10 mouse cellular contexts compared by ENCODE assay signal in genomic region chr16:34294568-34294967, GRCm38 (mm10).
DNase-seq lines count a peak whose midpoint lies in the region; ATAC-seq and TF ChIP-seq lines count a peak whose summit lies in the region.
"Had no signal": no experiment of that assay in that cellular context is flagged by ENCODE, and none has a peak within 500 bp of the region (broad histone marks: within the 10 kb centered on the region; RNA-seq: fewer than 3 reads in every experiment).

No protein-coding gene starts in this region.

- H3K36me3 ChIP-seq in forebrain, postnatal 0 days (ENCODE audit: insufficient read depth): peaks cover 15% of the 10 kb centered on the region
- H3K36me3 ChIP-seq in forebrain, embryonic 11.5 days (ENCODE audit: control insufficient read depth, insufficient read depth, low read length): no peaks in the 10 kb centered on the region
- H3K36me3 ChIP-seq in E14TG2a.4 (ENCODE audit: insufficient read depth, low read length): no peaks in the 10 kb centered on the region
- H3K36me3 ChIP-seq in liver, postnatal 0 days (replicated peaks; ENCODE audit: insufficient read depth, low read length): no peaks in the 10 kb centered on the region
- H3K36me3 ChIP-seq in forebrain, embryonic 14.5 days (ENCODE audit: control insufficient read depth, insufficient read depth, low read length): peaks cover 29% of the 10 kb centered on the region
- H3K36me3 ChIP-seq: G1E had no signal

- WGBS in forebrain, postnatal 0 days: 84% methylated on average over 6 of the region's 6 CpGs
- WGBS in forebrain, embryonic 11.5 days: 79% methylated on average over 6 of the region's 6 CpGs
- 74% methylated on average over 6 of the region's 6 CpGs for WGBS in liver, postnatal 0 days (ENCODE audit: insufficient replicate concordance)
- 93% methylated on average over 6 of the region's 6 CpGs for WGBS in cerebellum, adult 2 months
- 84% methylated on average over 6 of the region's 6 CpGs for WGBS in forebrain, embryonic 14.5 days

- no peak for TF ChIP-seq POLR2A in cerebellum, adult 2 months (IDR thresholded peaks at IDR 0.05; ENCODE audit: borderline replicate concordance, insufficient read depth, low read length)

- H3K9me3 ChIP-seq in forebrain, postnatal 0 days (ENCODE audit: low read length): no peaks in the 10 kb centered on the region
- H3K9me3 ChIP-seq in forebrain, embryonic 11.5 days (ENCODE audit: control insufficient read depth, low read length): no peaks in the 10 kb centered on the region
- H3K9me3 ChIP-seq in E14TG2a.4 (ENCODE audit: low read length): no peaks in the 10 kb centered on the region
- H3K9me3 ChIP-seq in liver, postnatal 0 days (ENCODE audit: low read length): no peaks in the 10 kb centered on the region
- no peaks in the 10 kb centered on the region for H3K9me3 ChIP-seq in forebrain, embryonic 14.5 days (replicated peaks; ENCODE audit: control insufficient read depth, low read length)
- H3K9me3 ChIP-seq: G1E had no signal

- no peak overlapping the region for H3K9ac ChIP-seq in forebrain, postnatal 0 days
- no peak overlapping the region for H3K9ac ChIP-seq in forebrain, embryonic 11.5 days (ENCODE audit: low read length)
- H3K9ac ChIP-seq in liver, postnatal 0 days (replicated peaks): no peak overlapping the region
- H3K9ac ChIP-seq in forebrain, embryonic 14.5 days (ENCODE audit: low read length): no peak overlapping the region

- peak; percentile 11; the same call in 1 of the 2 replicates for TF ChIP-seq CTCF in forebrain, postnatal 0 days (IDR thresholded peaks at IDR 0.05; ENCODE audit: low read depth)
- peak; percentile 9 for TF ChIP-seq CTCF in E14TG2a.4 (conservative IDR thresholded peaks at IDR 0.05; ENCODE audit: low read length)
- peak; percentile 45 for TF ChIP-seq CTCF in liver, postnatal 0 days (IDR thresholded peaks at IDR 0.05; ENCODE audit: low read depth)
- no peak for TF ChIP-seq CTCF in cerebellum, adult 2 months (IDR thresholded peaks at IDR 0.05; ENCODE audit: borderline replicate concordance, insufficient read depth, low read depth, low read length)

- H3K27ac ChIP-seq in forebrain, postnatal 0 days (ENCODE audit: low read depth, low read length): no peak overlapping the region
- no peak overlapping the region for H3K27ac ChIP-seq in forebrain, embryonic 11.5 days (ENCODE audit: low read depth, low read length)
- H3K27ac ChIP-seq in liver, postnatal 0 days (ENCODE audit: low read depth): no peak overlapping the region
- H3K27ac ChIP-seq in cerebellum, adult 2 months (ENCODE audit: insufficient read depth, low read length): no peak overlapping the region
- no peak overlapping the region for H3K27ac ChIP-seq in forebrain, embryonic 14.5 days (ENCODE audit: low read depth, low read length)

- no peak overlapping the region for H3K4me3 ChIP-seq in forebrain, postnatal 0 days (ENCODE audit: low read depth, low read length)
- no peak overlapping the region for H3K4me3 ChIP-seq in forebrain, embryonic 11.5 days (ENCODE audit: low read depth, low read length)
- no peak overlapping the region for H3K4me3 ChIP-seq in E14TG2a.4 (replicated peaks; ENCODE audit: low read length)
- H3K4me3 ChIP-seq in liver, postnatal 0 days (ENCODE audit: low read depth, low read length): no peak overlapping the region
- H3K4me3 ChIP-seq in cerebellum, adult 2 months (replicated peaks; ENCODE audit: insufficient read depth, low read depth, low read length): no peak overlapping the region
- no peak overlapping the region for H3K4me3 ChIP-seq in forebrain, embryonic 14.5 days (ENCODE audit: low read depth, low read length)

- no peaks in the 10 kb centered on the region for H3K27me3 ChIP-seq in forebrain, postnatal 0 days (ENCODE audit: insufficient read depth, low read length)
- H3K27me3 ChIP-seq in forebrain, embryonic 11.5 days (ENCODE audit: control insufficient read depth, insufficient read depth, low read length): no peaks in the 10 kb centered on the region
- H3K27me3 ChIP-seq in E14TG2a.4 (ENCODE audit: insufficient read depth, low read length): peaks cover 6% of the 10 kb centered on the region; the same call in 1 of the 2 replicates
- H3K27me3 ChIP-seq in liver, postnatal 0 days (ENCODE audit: insufficient read depth, low read length): no peaks in the 10 kb centered on the region
- H3K27me3 ChIP-seq in cerebellum, adult 2 months (ENCODE audit: control insufficient read depth, insufficient read depth, low read length): no peaks in the 10 kb centered on the region; the same call in 1 of the 2 replicates
- no peaks in the 10 kb centered on the region for H3K27me3 ChIP-seq in forebrain, embryonic 14.5 days (replicated peaks; ENCODE audit: control insufficient read depth, insufficient read depth, low read length)

- TF ChIP-seq EP300 in liver, postnatal 0 days (IDR thresholded peaks at IDR 0.05; ENCODE audit: low read depth): no peak

- no peak for ATAC-seq in forebrain, postnatal 0 days
- ATAC-seq in forebrain, embryonic 11.5 days (replicated peaks; ENCODE audit: low FRiP score): no peak
- no peak for ATAC-seq in liver, postnatal 0 days
- ATAC-seq in forebrain, embryonic 14.5 days: no peak

- no peaks in the 10 kb centered on the region for H3K4me1 ChIP-seq in forebrain, postnatal 0 days (ENCODE audit: insufficient read depth)
- H3K4me1 ChIP-seq in forebrain, embryonic 11.5 days (replicated peaks; ENCODE audit: control insufficient read depth, insufficient read depth, low read length): no peaks in the 10 kb centered on the region; the same call in 1 of the 2 replicates
- no peaks in the 10 kb centered on the region for H3K4me1 ChIP-seq in E14TG2a.4 (replicated peaks; ENCODE audit: low read depth, low read length)
- no peaks in the 10 kb centered on the region for H3K4me1 ChIP-seq in liver, postnatal 0 days (ENCODE audit: insufficient read depth)
- no peaks in the 10 kb centered on the region for H3K4me1 ChIP-seq in cerebellum, adult 2 months (ENCODE audit: control insufficient read depth, insufficient read depth, low read length)
- peaks cover under 1% of the 10 kb centered on the region; the same call in 1 of the 2 replicates for H3K4me1 ChIP-seq in forebrain, embryonic 14.5 days (ENCODE audit: control insufficient read depth, insufficient read depth, low read length)

- no peak overlapping the region for H3K4me2 ChIP-seq in forebrain, postnatal 0 days (ENCODE audit: low read depth)
- H3K4me2 ChIP-seq in forebrain, embryonic 11.5 days (ENCODE audit: low read depth, low read length, severe bottlenecking): no peak overlapping the region
- no peak overlapping the region for H3K4me2 ChIP-seq in liver, postnatal 0 days (ENCODE audit: low read depth, low read length)
- H3K4me2 ChIP-seq in forebrain, embryonic 14.5 days (ENCODE audit: low read length): no peak overlapping the region
- H3K4me2 ChIP-seq: midbrain, embryonic 11.5 days had no signal

- intact Hi-C loops in left cerebral cortex, postnatal 4 days (cut with DNase I): loop anchor here (10.0 kb wide), 1 partner anchor 90 kb away; no protein-coding TSS in a partner anchor

- DNase-seq in forebrain, postnatal 0 days: no peak
- no peak for DNase-seq in forebrain, embryonic 11.5 days (ENCODE audit: low spot score)
- peak; percentile 9 for DNase-seq in left cerebral cortex, postnatal 4 days
- DNase-seq in left cerebral cortex, adult 9 months (ENCODE audit: low spot score in 2 of 2): no peak
- DNase-seq in liver, postnatal 0 days: peak; percentile 32
- DNase-seq in cerebellum, adult 2 months: no peak
- DNase-seq in forebrain, embryonic 14.5 days (ENCODE audit: low spot score): no peak

Comparison
In these comparisons a context has a peak if more than half of its experiments do, and no peak if none do; other contexts are left out.
1. DNase-seq: peak in left cerebral cortex, postnatal 4 days (single experiment) and liver, postnatal 0 days (single experiment); none in forebrain, postnatal 0 days (single experiment), forebrain, embryonic 11.5 days (single experiment), left cerebral cortex, adult 9 months (0 of 2), cerebellum, adult 2 months (0 of 2) and forebrain, embryonic 14.5 days (single experiment).